Mouse (Mus musculus): ENCODE measurements around the gene Dnajc19.

Dnajc19 gene

GRCm38 (mm10) chr3:34028935-34029334 is 52.2 kb downstream of the Dnajc19 start:
- no peak for DNase-seq (ENCODE audit: low spot score)

- no peak for DNase-seq (ENCODE audit: low spot score)
Measured at GRCm38 (mm10) chr3:34021259-34021828, 59.8 kb downstream of the Dnajc19 start.

GRCm38 (mm10) chr3:34020382-34021258 is 60.5 kb downstream of the Dnajc19 start:
- DNase-seq (ENCODE audit: low spot score): peak; percentile 3

GRCm38 (mm10) chr3:34019540-34020381 is 61.4 kb downstream of the Dnajc19 start, which contains the start of gene Fxr1:
TSS of gene Fxr1 (plus strand) at chr3:34019943.
- peak; percentile 88 for DNase-seq (ENCODE audit: low spot score)

GRCm38 (mm10) chr3:34008191-34008590 is 72.9 kb downstream of the Dnajc19 start:
- no peak for DNase-seq (ENCODE audit: low spot score)

GRCm38 (mm10) chr3:34007611-34008010 is 73.5 kb downstream of the Dnajc19 start:
- DNase-seq (ENCODE audit: low spot score): no peak

- DNase-seq (ENCODE audit: low spot score): no peak
Measured at GRCm38 (mm10) chr3:34006824-34007223, 74.3 kb downstream of the Dnajc19 start.

- no peak for DNase-seq (ENCODE audit: low spot score)
Measured at GRCm38 (mm10) chr3:34006301-34006700, 74.8 kb downstream of the Dnajc19 start.
